Mouse (Mus musculus) neural tube, embryonic 11.5 days (tissue): ENCODE measurements around the gene Yju2. TPM values are rescaled to one million over a fixed set of nuclear protein-coding genes. Genes with fewer than 3 reads are reported as not detected.

ENCODE experiments used
- ATAC-seq: fragments of 200-750 bp; cut with Nextera tagmentation; 2 replicates; pipeline ENCODE4 v1.8.0; 2017; ENCODE audit warnings: moderate number of reproducible peaks, mild to moderate bottlenecking, moderate TSS enrichment, moderate library complexity; ENCODE audit not compliant: insufficient read depth, low FRiP score, low TSS enrichment
- DNase-seq: peaks from one replicate; pipeline ENCODE4 v3.0.0-alpha.2; 2015; ENCODE audit warnings: low spot score
- H3K27ac ChIP-seq: fragments of 300-500 bp; sonication (generic); 2 replicates; pipeline ENCODE4 v1.5.1; 2014; ENCODE audit warnings: low read depth, mild to moderate bottlenecking, low read length
- H3K27me3 ChIP-seq: fragments of 300-500 bp; sonication (generic); 2 replicates; pipeline ENCODE4 v1.6.1; 2014; ENCODE audit warnings: mild to moderate bottlenecking, low read length, mixed read lengths; ENCODE audit not compliant: control insufficient read depth, insufficient read depth
- H3K36me3 ChIP-seq: fragments of 300-500 bp; sonication (generic); 2 replicates; pipeline ENCODE4 v1.6.1; 2014; ENCODE audit warnings: mild to moderate bottlenecking, low read length, moderate library complexity, mixed read lengths; ENCODE audit not compliant: control insufficient read depth, insufficient read depth
- H3K4me1 ChIP-seq: fragments of 300-500 bp; sonication (generic); 2 replicates; pipeline ENCODE4 v1.6.1; 2014; ENCODE audit warnings: low read length, mixed read lengths; ENCODE audit not compliant: control insufficient read depth, insufficient read depth
- H3K4me2 ChIP-seq: fragments of 300-500 bp; sonication (generic); 2 replicates; pipeline ENCODE4 v1.6.1; 2014; ENCODE audit warnings: low read depth, mild to moderate bottlenecking, moderate library complexity
- H3K4me3 ChIP-seq: fragments of 300-500 bp; sonication (generic); 2 replicates; pipeline ENCODE4 v1.5.1; 2014; ENCODE audit warnings: low read depth, low read length
- H3K9ac ChIP-seq: fragments of 300-500 bp; sonication (generic); 2 replicates; pipeline ENCODE4 v1.6.1; 2014; ENCODE audit warnings: mild to moderate bottlenecking, low read length
- H3K9me3 ChIP-seq: fragments of 300-500 bp; sonication (generic); 2 replicates; pipeline ENCODE4 v1.6.1; 2016; ENCODE audit warnings: low read length; ENCODE audit not compliant: control insufficient read depth
- WGBS: fragments of 180-500 bp; shearing (Covaris S2); extraction: QIAGEN DNeasy Blood & Tissue Kit; methylation state at CpG from one replicate; pipeline ENCODE4 v1.1.7; 2014; 5-methylcytosine and 5-hydroxymethylcytosine counted together
- polyA plus RNA-seq: library from polyadenylated mRNA; unstranded; fragments of >200 nt; fragmentation: Nextera tagmentation; extraction: Ambion mirVana; gene quantifications from 2 replicates; pipeline ENCODE4 v1.2.1, GENCODE M21; 2014

The Yju2 gene
- polyA plus RNA-seq, 1 experiment from 2014 or later, result 25.1 TPM

DNA sequence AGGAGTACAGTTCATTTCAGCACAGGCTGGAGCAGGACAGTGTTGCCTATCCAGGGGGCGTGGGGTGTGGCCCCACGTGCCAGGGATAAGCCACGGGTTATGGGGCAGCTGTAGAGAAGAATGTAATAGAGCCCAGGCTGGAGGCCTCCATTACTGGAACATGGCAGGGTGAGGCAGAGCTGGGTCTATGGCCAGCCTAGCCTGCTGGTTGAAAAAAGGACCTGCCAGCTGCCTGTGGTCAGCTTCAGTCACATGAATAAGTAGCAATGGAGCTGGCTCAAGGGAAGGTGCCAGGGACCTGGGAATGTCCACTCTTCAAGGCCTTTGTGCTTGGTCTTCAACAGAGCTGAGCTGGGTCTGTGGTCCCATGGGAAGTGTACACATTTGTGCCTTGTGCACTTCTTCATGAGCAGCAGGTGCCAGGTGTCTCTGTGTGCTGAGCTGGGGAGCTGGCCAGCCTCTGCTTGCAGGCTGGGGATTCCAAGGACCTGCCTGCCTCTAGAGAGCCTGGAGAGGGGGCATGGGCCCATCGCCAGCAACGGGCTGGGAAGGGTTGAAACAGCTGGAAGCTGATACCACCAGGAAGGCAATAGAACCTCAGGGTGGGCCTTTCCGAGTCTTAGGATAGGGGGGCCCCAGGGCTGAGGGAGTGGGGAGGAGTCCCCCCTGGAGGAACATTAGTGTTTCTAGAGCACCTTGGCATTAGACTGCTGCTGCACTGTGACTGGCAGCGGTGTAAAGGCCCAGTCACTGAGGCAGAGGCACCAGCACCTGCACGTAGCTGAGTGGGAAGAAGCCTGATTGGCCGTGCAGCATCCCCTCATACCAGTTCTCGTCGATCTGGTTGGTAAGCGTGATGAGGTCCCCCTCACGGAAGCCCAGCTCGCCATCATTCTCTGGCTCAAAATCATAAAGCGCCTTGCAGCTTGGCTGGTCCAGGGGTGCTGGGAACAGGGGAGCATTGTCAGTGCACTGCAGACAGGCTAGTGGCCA is 58.2 kb downstream of the Yju2 start:
- 87% methylated on average over 15 of the region's 15 CpGs for WGBS
- Histone ChIP-seq H3K36me3 (peaks cover 34% of the 10 kb centered on the region), H3K4me3 (no peak overlapping the region), H3K27ac (no peak overlapping the region), H3K4me1 (no peaks in the 10 kb centered on the region), H3K9me3 (no peaks in the 10 kb centered on the region), H3K9ac (no peak overlapping the region), H3K27me3 (no peaks in the 10 kb centered on the region), H3K4me2 (no peak overlapping the region)
- DNase-seq (no peak), ATAC-seq (no peak)

- Histone ChIP-seq H3K4me1 (peaks cover 5% of the 10 kb centered on the region; the same call in 1 of the 2 replicates), H3K4me2 (no peak overlapping the region), H3K27ac (no peak overlapping the region), H3K9me3 (no peaks in the 10 kb centered on the region), H3K27me3 (no peaks in the 10 kb centered on the region), H3K9ac (no peak overlapping the region), H3K4me3 (no peak overlapping the region), H3K36me3 (peaks cover 34% of the 10 kb centered on the region)
- ATAC-seq, result no peak
- DNase-seq, result no peak
- WGBS, result 81% methylated on average over 7 of the region's 7 CpGs
These were observed 58.9 kb downstream of the Yju2 start for GRCm38 (mm10) chr17:56017848-56018247.

Other genes with a start within 250 kb of the Yju2 start
- 7.3 and 8.3 TPM in 2 replicates for gene Pot1b, start 246.5 kb upstream of the Yju2 start, polyA plus RNA-seq
- gene Adgre4, start 209.1 kb upstream of the Yju2 start, polyA plus RNA-seq, result 0.08 and 0.29 TPM in 2 replicates
- gene Zfp119a, start 80.2 kb upstream of the Yju2 start, polyA plus RNA-seq, result 7.9 and 8.2 TPM in 2 replicates
- gene Zfp959, start 67.0 kb upstream of the Yju2 start, polyA plus RNA-seq, result 15.5 and 15.7 TPM in 2 replicates
- 6.1 TPM in 2 replicates for gene Zfp119b, start 9.6 kb upstream of the Yju2 start, polyA plus RNA-seq
- gene Ebi3, start 6.5 kb upstream of the Yju2 start, polyA plus RNA-seq, result 2.1 and 2.3 TPM in 2 replicates
- 89.7 and 95.3 TPM in 2 replicates for gene Shd, start 11.4 kb downstream of the Yju2 start, polyA plus RNA-seq
- gene Fsd1, start 27.4 kb downstream of the Yju2 start, polyA plus RNA-seq, result 68.3 and 86.8 TPM in 2 replicates
- gene Stap2, start 46.5 kb downstream of the Yju2 start, polyA plus RNA-seq, result 5.4 and 6.3 TPM in 2 replicates
- 157 and 176 TPM in 2 replicates for gene Mpnd, start 46.6 kb downstream of the Yju2 start, polyA plus RNA-seq
- gene Sh3gl1, start 77.5 kb downstream of the Yju2 start, polyA plus RNA-seq, result 122 and 125 TPM in 2 replicates
- 23.5 and 25.0 TPM in 2 replicates for gene Chaf1a, start 81.3 kb downstream of the Yju2 start, polyA plus RNA-seq
- gene Ubxn6, start 115.9 kb downstream of the Yju2 start, polyA plus RNA-seq, result 45.3 and 45.6 TPM in 2 replicates
- 124 and 136 TPM in 2 replicates for gene Hdgfl2, start 120.5 kb downstream of the Yju2 start, polyA plus RNA-seq
- 0.13 TPM in 1 of 2 replicates, not detected in the other for gene Plin4, start 150.7 kb downstream of the Yju2 start, polyA plus RNA-seq
- gene Plin5, start 158.5 kb downstream of the Yju2 start, polyA plus RNA-seq, result 0.16 and 0.23 TPM in 2 replicates
- gene Lrg1, start 162.9 kb downstream of the Yju2 start, polyA plus RNA-seq, result not detected in 2 replicates
- gene Sema6b, start 181.2 kb downstream of the Yju2 start, polyA plus RNA-seq, result 3.9 and 4.3 TPM in 2 replicates
- gene Tnfaip8l1, start 203.4 kb downstream of the Yju2 start, polyA plus RNA-seq, result 10.2 and 11.0 TPM in 2 replicates
- 67.7 and 71.2 TPM in 2 replicates for gene Mydgf, start 224.8 kb downstream of the Yju2 start, polyA plus RNA-seq